Mouse (Mus musculus) lung, postnatal 0 days (tissue): ENCODE measurements around the gene Slc28a3.

Experiments used
- CTCF ChIP-seq: IDR thresholded peaks from 2 replicates; pipeline ENCODE4 v1.5.1; 2016; ENCODE audit warnings: antibody characterized with exemption, mild to moderate bottlenecking
- EP300 ChIP-seq: IDR thresholded peaks from 2 replicates; pipeline ENCODE4 v1.6.1; 2016; ENCODE audit warnings: antibody characterized with exemption, mild to moderate bottlenecking, control low read depth

- TF ChIP-seq CTCF (no peak), EP300 (no peak)
Measured at GRCm38 (mm10) chr13:58503610-58504009, 107.1 kb downstream of the Slc28a3 start.
